Mouse (Mus musculus): ENCODE measurements around the gene 1700088E04Rik.

GRCm38 (mm10) chr15:79093083-79093839 is 47.8 kb downstream of the 1700088E04Rik start:
- TF ChIP-seq CTCF (IDR thresholded peaks at IDR 0.05; ENCODE audit: extremely low read depth, insufficient read length, insufficient replicate concordance, low read depth, low read length) (peak; percentile 31; the same call in 1 of the 2 replicates), POLR2A (IDR thresholded peaks at IDR 0.05; ENCODE audit: low read depth, low read length) (no peak)

Data from small intestine, adult 2 months (tissue).